In the genomic region with DNA sequence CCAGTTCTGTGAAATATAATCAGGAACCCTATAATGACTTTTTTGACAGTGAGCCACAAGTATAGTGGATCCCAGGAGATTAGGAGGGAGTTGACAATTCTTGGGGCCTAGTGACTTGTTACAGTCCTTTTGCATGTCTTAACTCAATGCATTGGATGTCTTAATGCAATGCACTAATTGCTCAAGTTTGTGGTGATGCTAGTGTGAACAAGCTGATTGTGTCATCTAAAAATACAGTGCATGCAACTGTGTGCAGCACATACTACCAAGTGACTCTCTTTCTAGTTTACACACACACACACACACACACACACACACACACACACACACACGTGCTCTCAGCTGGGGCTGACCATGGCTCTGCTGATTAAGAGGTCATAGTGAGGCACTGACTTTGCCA, we compare ENCODE assay signal across 19 mouse cellular contexts. TPM values are rescaled to one million over a fixed set of nuclear protein-coding genes. Genes with fewer than 3 reads are reported as not detected.
DNase-seq lines count a peak whose midpoint lies in the region; ATAC-seq lines count a peak whose summit lies in the region.
"Had no signal": no experiment of that assay in that cellular context is flagged by ENCODE, and none has a peak within 500 bp of the region (broad histone marks: within the 10 kb centered on the region; RNA-seq: fewer than 3 reads in every experiment).

No protein-coding gene starts in this region.

- peak; percentile 11 to 55 for DNase-seq in natural killer cell, adult 2 months (ENCODE audit: low spot score in 2 of 2)
- no peak for DNase-seq in kidney, postnatal 10 days
- DNase-seq in frontal cortex, postnatal 25 days (ENCODE audit: low spot score in 2 of 2): no peak
- DNase-seq: adrenal gland, adult 2 months; adrenal gland, postnatal 10 days; adrenal gland, postnatal 25 days; cerebellum, adult 11 months; cerebellum, adult 18-20 months; cerebellum, adult 8-10 months; cerebellum, adult 9-11 months; cerebellum, postnatal 14 days; cerebellum, postnatal 36 days; forebrain, postnatal 0 days had no signal

- ATAC-seq in granulocyte monocyte progenitor cell, adult 5-6 weeks (replicated peaks; ENCODE audit: poor library complexity, severe bottlenecking): peak; percentile 72
- ATAC-seq in megakaryocyte, adult 5-6 weeks (ENCODE audit: poor library complexity, severe bottlenecking): peak; percentile 26
- ATAC-seq: forebrain, embryonic 13.5 days; forebrain, embryonic 15.5 days; forebrain, postnatal 0 days had no signal

RNA-seq across cellular contexts. Expression of a gene that starts 15.4 kb away (rescaled TPM):
- total RNA-seq in granulocyte monocyte progenitor cell, adult 5-6 weeks (2014; fragmentation: Nextera tagmentation): not detected in 2 replicates
- total RNA-seq in granulocyte monocyte progenitor cell, adult 5-6 weeks (2017): not detected in 2 replicates
- 0.36 TPM in 1 of 2 replicates, not detected in the other for total RNA-seq in megakaryocyte, adult 5-6 weeks (2015)
- total RNA-seq in megakaryocyte, adult 5-6 weeks (2017): 0.12 and 0.40 TPM in 2 replicates
- total RNA-seq: common myeloid progenitor, adult 5-6 weeks; MEL had no signal

RNA-seq across cellular contexts. Expression of a gene that starts 48.2 kb away (rescaled TPM):
- total RNA-seq in granulocyte monocyte progenitor cell, adult 5-6 weeks (2014; fragmentation: Nextera tagmentation): 64.1 and 67.3 TPM in 2 replicates
- total RNA-seq in granulocyte monocyte progenitor cell, adult 5-6 weeks (2017): 41.2 and 42.4 TPM in 2 replicates
- total RNA-seq in megakaryocyte, adult 5-6 weeks (2015): 38.8 and 41.7 TPM in 2 replicates
- 26.8 and 28.5 TPM in 2 replicates for total RNA-seq in megakaryocyte, adult 5-6 weeks (2017)
- total RNA-seq: MEL had no signal

Comparison
In these comparisons a context has a peak if more than half of its experiments do, and no peak if none do; other contexts are left out.
1. DNase-seq: peak in natural killer cell, adult 2 months (2 of 2); none in kidney, postnatal 10 days (single experiment) and frontal cortex, postnatal 25 days (0 of 2).